Mouse (Mus musculus) embryonic facial prominence, embryonic 14.5 days (tissue): ENCODE results near the gene Hnrnpu. TPM values are rescaled to one million over a fixed set of nuclear protein-coding genes. Genes with fewer than 3 reads are reported as not detected.

Experiments used
- ATAC-seq: fragments of 200-750 bp; cut with Nextera tagmentation; 2 replicates; pipeline ENCODE4 v1.8.0; 2017; ENCODE audit warnings: low read depth, moderate number of reproducible peaks, moderate TSS enrichment
- DNase-seq: peaks from one replicate; pipeline ENCODE4 v3.0.0-alpha.2; 2015; ENCODE audit warnings: low spot score
- H3K27ac ChIP-seq: fragments of 300-500 bp; sonication (generic); replicated peaks from 2 replicates; pipeline ENCODE4 v1.5.1; 2014; ENCODE audit warnings: low read depth, mild to moderate bottlenecking, low read length, moderate library complexity
- H3K27me3 ChIP-seq: fragments of 300-500 bp; sonication (generic); replicated peaks from 2 replicates; pipeline ENCODE4 v1.6.1; 2014; ENCODE audit warnings: low read length; ENCODE audit not compliant: control insufficient read depth, insufficient read depth
- H3K36me3 ChIP-seq: fragments of 300-500 bp; sonication (generic); 2 replicates; pipeline ENCODE4 v1.6.1; 2014; ENCODE audit warnings: low read length, mixed read lengths; ENCODE audit not compliant: control insufficient read depth, insufficient read depth
- H3K4me1 ChIP-seq: fragments of 300-500 bp; sonication (generic); 2 replicates; pipeline ENCODE4 v1.6.1; 2014; ENCODE audit warnings: antibody characterized with exemption, low read length; ENCODE audit not compliant: control insufficient read depth, insufficient read depth
- H3K4me2 ChIP-seq: fragments of 300-500 bp; sonication (generic); 2 replicates; pipeline ENCODE4 v1.6.1; 2014; ENCODE audit warnings: low read depth, mild to moderate bottlenecking, low read length, moderate library complexity, mixed read lengths
- H3K4me3 ChIP-seq: fragments of 300-500 bp; sonication (generic); 2 replicates; pipeline ENCODE4 v1.5.1; 2014; ENCODE audit warnings: low read depth, mild to moderate bottlenecking, low read length
- H3K9ac ChIP-seq: fragments of 300-500 bp; sonication (generic); 2 replicates; pipeline ENCODE4 v1.6.1; 2014; ENCODE audit warnings: low read depth, mild to moderate bottlenecking, low read length, moderate library complexity, mixed read lengths
- H3K9me3 ChIP-seq: fragments of 300-500 bp; sonication (generic); 2 replicates; pipeline ENCODE4 v1.6.1; 2016; ENCODE audit warnings: low read length; ENCODE audit not compliant: control insufficient read depth
- WGBS: fragments of 180-500 bp; shearing (Covaris S2); extraction: QIAGEN DNeasy Blood & Tissue Kit; methylation state at CpG from one replicate; pipeline ENCODE4 v1.1.7; 2014; 5-methylcytosine and 5-hydroxymethylcytosine counted together
- polyA plus RNA-seq: library from polyadenylated mRNA; unstranded; fragments of >200 nt; fragmentation: Nextera tagmentation; extraction: Ambion mirVana; gene quantifications from 2 replicates; pipeline ENCODE4 v1.2.1, GENCODE M21; 2014

Hnrnpu gene
- polyA plus RNA-seq, 1 experiment from 2014 or later, result 366 TPM

GRCm38 (mm10) chr1:178320723-178321590 is 16.6 kb downstream of the Hnrnpu start:
- peak overlapping the region; percentile 75 for H3K4me2 ChIP-seq
- H3K36me3 ChIP-seq, result peaks cover 48% of the 10 kb centered on the region
- 30% methylated on average over 5 of the region's 5 CpGs for WGBS
- H3K27ac ChIP-seq, result peak overlapping the region; percentile 98
- H3K4me1 ChIP-seq, result peaks cover 27% of the 10 kb centered on the region
- no peaks in the 10 kb centered on the region for H3K27me3 ChIP-seq
- ATAC-seq (no peak), DNase-seq (peak; percentile 52)
- peak overlapping the region; percentile 83 for H3K9ac ChIP-seq
- H3K9me3 ChIP-seq, result no peaks in the 10 kb centered on the region
- peak overlapping the region; percentile 68 for H3K4me3 ChIP-seq

GRCm38 (mm10) chr1:178320038-178320722 is 17.4 kb downstream of the Hnrnpu start:
- ATAC-seq (no peak), DNase-seq (peak; percentile 26)
- peaks cover 45% of the 10 kb centered on the region for H3K36me3 ChIP-seq
- peaks cover 27% of the 10 kb centered on the region for H3K4me1 ChIP-seq
- peak overlapping the region; percentile 68 for H3K4me3 ChIP-seq
- H3K27me3 ChIP-seq, result no peaks in the 10 kb centered on the region
- H3K27ac ChIP-seq, result peak overlapping the region; percentile 98
- peak overlapping the region; percentile 83 for H3K9ac ChIP-seq
- WGBS, result 18% methylated on average over 8 of the region's 8 CpGs
- no peaks in the 10 kb centered on the region for H3K9me3 ChIP-seq
- H3K4me2 ChIP-seq, result peak overlapping the region; percentile 75

GRCm38 (mm10) chr1:178319295-178320037 is 18.1 kb downstream of the Hnrnpu start:
- Histone ChIP-seq H3K4me2 (peak overlapping the region; percentile 75), H3K27me3 (no peaks in the 10 kb centered on the region), H3K36me3 (peaks cover 38% of the 10 kb centered on the region), H3K9me3 (no peaks in the 10 kb centered on the region), H3K4me1 (peaks cover 27% of the 10 kb centered on the region), H3K27ac (peak overlapping the region; percentile 98), H3K4me3 (peak overlapping the region; percentile 68), H3K9ac (peak overlapping the region; percentile 83)
- ATAC-seq, result peak; percentile 12; the same call in 1 of the 2 replicates
- 1% methylated on average over 12 of the region's 12 CpGs for WGBS
- DNase-seq, result peak; percentile 61

GRCm38 (mm10) chr1:178318389-178319184 is 19.0 kb downstream of the Hnrnpu start, which contains the start of gene Cox20:
TSS of gene Cox20 (plus strand) at chr1:178319130.
- H3K4me3 ChIP-seq, result peak within 1 kb of the TSS; percentile 68
- H3K27ac ChIP-seq, result peak within 1 kb of the TSS; percentile 98
- 0% methylated on average over 66 of the region's 83 CpGs for WGBS
- H3K9me3 ChIP-seq, result no peaks in the 10 kb centered on the region
- H3K4me2 ChIP-seq, result peak within 1 kb of the TSS; percentile 75
- H3K9ac ChIP-seq, result peak within 1 kb of the TSS; percentile 83
- peaks cover 33% of the 10 kb centered on the region for H3K36me3 ChIP-seq
- ATAC-seq (peak; percentile 95), DNase-seq (peak; percentile 97)
- no peaks in the 10 kb centered on the region for H3K27me3 ChIP-seq
- H3K4me1 ChIP-seq, result peaks cover 27% of the 10 kb centered on the region

GRCm38 (mm10) chr1:178318002-178318388 is 19.6 kb downstream of the Hnrnpu start:
- peak overlapping the region; percentile 98 for H3K27ac ChIP-seq
- under 1% methylated on average over 17 of the region's 17 CpGs for WGBS

GRCm38 (mm10) chr1:178317275-178318001 is 20.2 kb downstream of the Hnrnpu start:
- Histone ChIP-seq H3K27me3 (no peaks in the 10 kb centered on the region), H3K36me3 (peaks cover 21% of the 10 kb centered on the region), H3K4me2 (peak overlapping the region; percentile 75), H3K4me3 (peak overlapping the region; percentile 68), H3K9ac (peak overlapping the region; percentile 83), H3K4me1 (peaks cover 24% of the 10 kb centered on the region), H3K9me3 (no peaks in the 10 kb centered on the region), H3K27ac (peak overlapping the region; percentile 98)
- 36% methylated on average over 10 of the region's 10 CpGs for WGBS
- ATAC-seq (no peak), DNase-seq (peak; percentile 27)

More at GRCm38 (mm10) chr1:178318002-178318388, 19.6 kb downstream of the Hnrnpu start:
- Histone ChIP-seq H3K4me3 (peak overlapping the region; percentile 68), H3K9ac (peak overlapping the region; percentile 83), H3K27me3 (no peaks in the 10 kb centered on the region), H3K4me1 (peaks cover 27% of the 10 kb centered on the region), H3K9me3 (no peaks in the 10 kb centered on the region), H3K36me3 (peaks cover 27% of the 10 kb centered on the region), H3K4me2 (peak overlapping the region; percentile 75)
- peak; percentile 67 for ATAC-seq
- DNase-seq, result peak; percentile 96

GRCm38 (mm10) chr1:178314236-178314635 is 23.4 kb downstream of the Hnrnpu start:
- Histone ChIP-seq H3K4me2 (no peak overlapping the region), H3K9ac (no peak overlapping the region), H3K4me1 (peaks cover 9% of the 10 kb centered on the region; the same call in 1 of the 2 replicates), H3K4me3 (no peak overlapping the region), H3K27me3 (no peaks in the 10 kb centered on the region), H3K9me3 (no peaks in the 10 kb centered on the region), H3K36me3 (no peaks in the 10 kb centered on the region), H3K27ac (no peak overlapping the region)
- WGBS, result 85% methylated on average over 2 of the region's 2 CpGs
- DNase-seq (no peak), ATAC-seq (no peak)
